In genomic region chr10:81298369-81299100, GRCm38 (mm10) we compare ENCODE assay signal across 1 mouse cellular context.
TF ChIP-seq lines count a peak whose summit lies in the region.

No protein-coding gene starts in this region.

TF ChIP-seq in CH12.LX, 34 proteins besides CTCF, POLR2A, EP300 and RAD21 (continued from another document):
- no peak for TF ChIP-seq ZC3H11A (IDR thresholded peaks at IDR 0.05; ENCODE audit: low read depth, low read length)
- peak; percentile 86; the same call in 1 of the 2 replicates for TF ChIP-seq MYC (IDR thresholded peaks at IDR 0.05; ENCODE audit: low read depth, low read length)
- peak; percentile 82 for TF ChIP-seq CHD2 (IDR thresholded peaks at IDR 0.05; ENCODE audit: low read length)
- 0 out of 2 replicates have a peak, but pooled peaks have one; percentile 47 for TF ChIP-seq MXI1 (IDR thresholded peaks at IDR 0.05; ENCODE audit: low read depth, low read length)
- TF ChIP-seq SMC3 (IDR thresholded peaks at IDR 0.05; ENCODE audit: low read depth, low read length): 0 out of 2 replicates have a peak, but pooled peaks have one; percentile 1
- peak; percentile 69 for TF ChIP-seq JUND (conservative IDR thresholded peaks at IDR 0.05; ENCODE audit: low read depth, low read length)
- no peak for TF ChIP-seq KAT2A (IDR thresholded peaks at IDR 0.05; ENCODE audit: insufficient replicate concordance, low read length)
- no peak for TF ChIP-seq PAX5 (IDR thresholded peaks at IDR 0.05; ENCODE audit: low read length)
- TF ChIP-seq RCOR1 (conservative IDR thresholded peaks at IDR 0.05; ENCODE audit: low read depth, low read length): peak; percentile 70; the same call in 1 of the 2 replicates
- TF ChIP-seq MAFK (IDR thresholded peaks at IDR 0.05; ENCODE audit: insufficient replicate concordance, low read length): peak; percentile 67; the same call in 1 of the 2 replicates
- no peak for TF ChIP-seq ZMIZ1 (IDR thresholded peaks at IDR 0.05; ENCODE audit: low read depth, low read length)
- peak; percentile 80 for TF ChIP-seq SIN3A (IDR thresholded peaks at IDR 0.05; ENCODE audit: low read length)
- no peak for TF ChIP-seq HCFC1 (IDR thresholded peaks at IDR 0.05; ENCODE audit: low read depth, low read length)
- TF ChIP-seq TCF12 (IDR thresholded peaks at IDR 0.05; ENCODE audit: low read depth, low read length): peak; percentile 97
- TF ChIP-seq ZKSCAN1 (IDR thresholded peaks at IDR 0.05; ENCODE audit: borderline replicate concordance, low read depth, low read length): no peak
- 0 out of 2 replicates have a peak, but pooled peaks have one; percentile 30 for TF ChIP-seq MAZ (IDR thresholded peaks at IDR 0.05; ENCODE audit: low read depth, low read length)
- no peak for TF ChIP-seq USF2 (conservative IDR thresholded peaks at IDR 0.05; ENCODE audit: low read depth, low read length)
- TF ChIP-seq MAX (IDR thresholded peaks at IDR 0.05; ENCODE audit: low read length): no peak; the same call in 1 of the 2 replicates
- peak; percentile 85 for TF ChIP-seq ETS1 (conservative IDR thresholded peaks at IDR 0.05; ENCODE audit: low read depth, low read length)
- no peak for TF ChIP-seq E2F4 (IDR thresholded peaks at IDR 0.05; ENCODE audit: insufficient replicate concordance, low read depth, low read length)
- peak; percentile 89; the same call in 1 of the 2 replicates for TF ChIP-seq MEF2A (IDR thresholded peaks at IDR 0.05; ENCODE audit: borderline replicate concordance, low read depth, low read length)
- TF ChIP-seq ELF1 (IDR thresholded peaks at IDR 0.05; ENCODE audit: low read depth, low read length): peak; percentile 20; the same call in 1 of the 2 replicates
TF ChIP-seq in CH12.LX: peak in this region for 15.
